Mouse (Mus musculus): ENCODE measurements around the gene Plekha6. TPM values are rescaled to one million over a fixed set of nuclear protein-coding genes. Genes with fewer than 3 reads are reported as not detected.

The Plekha6 gene
- polyA plus RNA-seq, 1 experiment = 0.12 TPM

DNA sequence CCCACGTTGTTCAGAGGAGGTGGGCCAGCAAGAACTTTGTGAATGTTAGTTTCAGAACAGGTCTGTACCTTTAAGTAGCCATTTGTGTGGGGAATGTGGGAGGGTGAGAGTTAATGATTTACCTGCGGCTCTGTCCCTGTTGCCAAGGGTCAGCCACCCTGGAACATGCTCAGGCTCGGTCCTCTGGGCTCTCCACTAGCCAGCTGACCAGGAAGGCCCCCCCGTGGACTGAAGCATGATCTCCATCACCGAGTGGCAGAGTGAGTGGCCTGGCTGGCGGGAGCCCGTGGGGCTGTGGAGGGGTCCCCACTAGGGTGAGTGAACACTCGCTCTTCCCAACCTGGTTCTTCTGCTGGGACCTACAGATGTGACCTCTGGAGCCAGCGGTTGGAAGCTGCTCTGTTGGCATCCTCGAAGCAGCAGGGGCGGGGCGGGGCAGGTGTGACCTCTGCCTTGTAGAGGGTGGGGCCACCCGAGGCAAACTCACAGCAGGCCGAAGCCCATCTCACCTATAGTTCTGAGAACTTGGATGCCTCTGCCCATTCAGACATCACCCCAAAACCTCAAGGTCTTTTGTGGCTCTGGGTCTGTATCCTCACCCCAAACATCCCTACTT is 145.8 kb downstream of the Plekha6 start, which contains the start of gene Golt1a:
Gene Golt1a, plus strand, starts transcription at position 149 of the 616 bp plus-strand sequence.
- H3K27me3 ChIP-seq (ENCODE audit: control insufficient read depth, insufficient read depth, insufficient read length) = peaks cover 38% of the 10 kb centered on the region
- TF ChIP-seq CEBPB (IDR thresholded peaks at IDR 0.05; ENCODE audit: insufficient read depth, poor library complexity, severe bottlenecking) = no peak
- no peak for TF ChIP-seq TCF12 (IDR thresholded peaks at IDR 0.05; ENCODE audit: insufficient read depth, poor library complexity, severe bottlenecking)
- no peak for TF ChIP-seq TCF3 (IDR thresholded peaks at IDR 0.05; ENCODE audit: insufficient read length, low read depth)
- TF ChIP-seq E2F4 (IDR thresholded peaks at IDR 0.05; ENCODE audit: insufficient read depth) = no peak
- TF ChIP-seq MAX (IDR thresholded peaks at IDR 0.05; ENCODE audit: low read depth) = no peak
- TF ChIP-seq REST (IDR thresholded peaks at IDR 0.05; ENCODE audit: insufficient read depth, insufficient read length) = no peak
- no peak for TF ChIP-seq POLR2AphosphoS2 (IDR thresholded peaks at IDR 0.05; ENCODE audit: insufficient read length, low read depth)
- no peak for TF ChIP-seq SRF (IDR thresholded peaks at IDR 0.05; ENCODE audit: control insufficient read depth, insufficient read length, low read depth)
- TF ChIP-seq MYOG (IDR thresholded peaks at IDR 0.05; ENCODE audit: control insufficient read depth in 1 of 3, insufficient read depth in 1 of 3, insufficient read length in 2 of 3, low read depth in 2 of 3) = no peak
- no peak for TF ChIP-seq MYOD1 (IDR thresholded peaks at IDR 0.05; ENCODE audit: control insufficient read depth in 1 of 3, insufficient read length in 2 of 3, low read depth in 2 of 3)
- no peak for TF ChIP-seq USF1 (IDR thresholded peaks at IDR 0.05; ENCODE audit: low read depth)
- TF ChIP-seq POLR2A (IDR thresholded peaks at IDR 0.05; ENCODE audit: insufficient read length, low read depth) = no peak
- no peak within 1 kb of the TSS for H3ac ChIP-seq (ENCODE audit: control insufficient read depth, insufficient read length)
- no peak within 1 kb of the TSS for H3K4me3 ChIP-seq
- no peaks in the 10 kb centered on the region for H3K36me3 ChIP-seq (ENCODE audit: control insufficient read depth, insufficient read depth)
- no peak within 1 kb of the TSS for H3K4me2 ChIP-seq (ENCODE audit: low read depth)
- H3K79me2 ChIP-seq (ENCODE audit: control insufficient read depth, insufficient read depth) = no peaks in the 10 kb centered on the region

GRCm38 (mm10) chr1:133311240-133311639 is 147.2 kb downstream of the Plekha6 start:
- H3K36me3 ChIP-seq (ENCODE audit: control insufficient read depth, insufficient read depth) = no peaks in the 10 kb centered on the region
- TF ChIP-seq CEBPB (IDR thresholded peaks at IDR 0.05; ENCODE audit: insufficient read depth, poor library complexity, severe bottlenecking) (no peak), MYOD1 (IDR thresholded peaks at IDR 0.05; ENCODE audit: control insufficient read depth in 1 of 3, insufficient read length in 2 of 3, low read depth in 2 of 3) (no peak), TCF3 (IDR thresholded peaks at IDR 0.05; ENCODE audit: insufficient read length, low read depth) (no peak), POLR2AphosphoS2 (IDR thresholded peaks at IDR 0.05; ENCODE audit: insufficient read length, low read depth) (no peak), TCF12 (IDR thresholded peaks at IDR 0.05; ENCODE audit: insufficient read depth, poor library complexity, severe bottlenecking) (no peak), MAX (IDR thresholded peaks at IDR 0.05; ENCODE audit: low read depth) (no peak), SRF (IDR thresholded peaks at IDR 0.05; ENCODE audit: control insufficient read depth, insufficient read length, low read depth) (no peak)
- no peak overlapping the region for H3K4me2 ChIP-seq (ENCODE audit: low read depth)
- H3ac ChIP-seq (ENCODE audit: control insufficient read depth, insufficient read length) = no peak overlapping the region
- no peak overlapping the region for H3K4me3 ChIP-seq
- peaks cover 38% of the 10 kb centered on the region for H3K27me3 ChIP-seq (ENCODE audit: control insufficient read depth, insufficient read depth, insufficient read length)
- no peaks in the 10 kb centered on the region for H3K79me2 ChIP-seq (ENCODE audit: control insufficient read depth, insufficient read depth)

- Histone ChIP-seq H3K4me3 (no peak overlapping the region), H3K79me2 (ENCODE audit: control insufficient read depth, insufficient read depth) (no peaks in the 10 kb centered on the region)
These were observed 147.9 kb downstream of the Plekha6 start for GRCm38 (mm10) chr1:133311946-133312345.

GRCm38 (mm10) chr1:133314364-133314763 is 150.4 kb downstream of the Plekha6 start:
- no peak overlapping the region for H3ac ChIP-seq (ENCODE audit: control insufficient read depth, insufficient read length)
- peaks cover 38% of the 10 kb centered on the region for H3K27me3 ChIP-seq (ENCODE audit: control insufficient read depth, insufficient read depth, insufficient read length)
- no peaks in the 10 kb centered on the region for H3K79me2 ChIP-seq (ENCODE audit: control insufficient read depth, insufficient read depth)
- no peak overlapping the region for H3K4me3 ChIP-seq
- H3K4me2 ChIP-seq (ENCODE audit: low read depth) = no peak overlapping the region
- TF ChIP-seq POLR2A (IDR thresholded peaks at IDR 0.05; ENCODE audit: insufficient read length, low read depth) (no peak), CEBPB (IDR thresholded peaks at IDR 0.05; ENCODE audit: insufficient read depth, poor library complexity, severe bottlenecking) (no peak), MYOD1 (IDR thresholded peaks at IDR 0.05; ENCODE audit: control insufficient read depth in 1 of 3, insufficient read length in 2 of 3, low read depth in 2 of 3) (no peak), MAX (IDR thresholded peaks at IDR 0.05; ENCODE audit: low read depth) (no peak), TCF12 (IDR thresholded peaks at IDR 0.05; ENCODE audit: insufficient read depth, poor library complexity, severe bottlenecking) (no peak), SRF (IDR thresholded peaks at IDR 0.05; ENCODE audit: control insufficient read depth, insufficient read length, low read depth) (no peak), E2F4 (IDR thresholded peaks at IDR 0.05; ENCODE audit: insufficient read depth) (no peak), MYOG (IDR thresholded peaks at IDR 0.05; ENCODE audit: control insufficient read depth in 1 of 3, insufficient read depth in 1 of 3, insufficient read length in 2 of 3, low read depth in 2 of 3) (no peak), USF1 (IDR thresholded peaks at IDR 0.05; ENCODE audit: low read depth) (no peak), TCF3 (IDR thresholded peaks at IDR 0.05; ENCODE audit: insufficient read length, low read depth) (no peak)
- no peaks in the 10 kb centered on the region for H3K36me3 ChIP-seq (ENCODE audit: control insufficient read depth, insufficient read depth)

More at GRCm38 (mm10) chr1:133311946-133312345, 147.9 kb downstream of the Plekha6 start:
- Histone ChIP-seq H3K36me3 (ENCODE audit: control insufficient read depth, insufficient read depth) (no peaks in the 10 kb centered on the region), H3ac (ENCODE audit: control insufficient read depth, insufficient read length) (no peak overlapping the region), H3K4me2 (ENCODE audit: low read depth) (no peak overlapping the region), H3K27me3 (ENCODE audit: control insufficient read depth, insufficient read depth, insufficient read length) (peaks cover 38% of the 10 kb centered on the region)
- TF ChIP-seq REST (IDR thresholded peaks at IDR 0.05; ENCODE audit: insufficient read depth, insufficient read length) (no peak), POLR2A (IDR thresholded peaks at IDR 0.05; ENCODE audit: insufficient read length, low read depth) (no peak), TCF3 (IDR thresholded peaks at IDR 0.05; ENCODE audit: insufficient read length, low read depth) (no peak), TCF12 (IDR thresholded peaks at IDR 0.05; ENCODE audit: insufficient read depth, poor library complexity, severe bottlenecking) (no peak), MYOG (IDR thresholded peaks at IDR 0.05; ENCODE audit: control insufficient read depth in 1 of 3, insufficient read depth in 1 of 3, insufficient read length in 2 of 3, low read depth in 2 of 3) (no peak), MYOD1 (IDR thresholded peaks at IDR 0.05; ENCODE audit: control insufficient read depth in 1 of 3, insufficient read length in 2 of 3, low read depth in 2 of 3) (no peak), E2F4 (IDR thresholded peaks at IDR 0.05; ENCODE audit: insufficient read depth) (no peak), SRF (IDR thresholded peaks at IDR 0.05; ENCODE audit: control insufficient read depth, insufficient read length, low read depth) (no peak), POLR2AphosphoS2 (IDR thresholded peaks at IDR 0.05; ENCODE audit: insufficient read length, low read depth) (no peak), MAX (IDR thresholded peaks at IDR 0.05; ENCODE audit: low read depth) (no peak), CEBPB (IDR thresholded peaks at IDR 0.05; ENCODE audit: insufficient read depth, poor library complexity, severe bottlenecking) (no peak), USF1 (IDR thresholded peaks at IDR 0.05; ENCODE audit: low read depth) (no peak)

Measured in myocyte (in vitro differentiated cells).